Mouse (Mus musculus): ENCODE data around the gene Fank1. TPM values are rescaled to one million over a fixed set of nuclear protein-coding genes. Genes with fewer than 3 reads are reported as not detected.

Fank1 gene
- polyA plus RNA-seq (2016; fragmentation: Nextera tagmentation; extraction: Ambion mirVana) = 1.1 and 1.5 TPM in 2 replicates

- peak within 1 kb of the TSS; percentile 81 for H3K4me3 ChIP-seq
- H3K27ac ChIP-seq = no peak within 1 kb of the TSS
- H3K4me1 ChIP-seq = peaks cover 7% of the 10 kb centered on the region
- peak; percentile 88 for ATAC-seq (ENCODE audit: low FRiP score, low read depth)
- H3K9ac ChIP-seq = peak within 1 kb of the TSS; percentile 75
- no peaks in the 10 kb centered on the region for H3K36me3 ChIP-seq
- peak within 1 kb of the TSS; percentile 84 for H3K4me2 ChIP-seq (replicated peaks)
- H3K27me3 ChIP-seq (replicated peaks) = no peaks in the 10 kb centered on the region
- under 1% methylated on average over 45 of the region's 45 CpGs for whole genome bisulfite sequencing
- H3K9me3 ChIP-seq = no peaks in the 10 kb centered on the region
Observed at GRCm38 (mm10) chr7:133776626-133776996, at the start of gene Fank1. Fank1 (plus strand) TSS chr7:133776861.

GRCm38 (mm10) chr7:133727027-133727426 is 49.6 kb upstream of the Fank1 start:
- H3K9me3 ChIP-seq = no peaks in the 10 kb centered on the region
- no peak for ATAC-seq (ENCODE audit: low FRiP score, low read depth)
- 85% methylated on average over 6 of the region's 6 CpGs for WGBS
- no peak overlapping the region for H3K4me2 ChIP-seq (replicated peaks)
- no peak overlapping the region for H3K9ac ChIP-seq
- H3K36me3 ChIP-seq = peaks cover 42% of the 10 kb centered on the region
- no peaks in the 10 kb centered on the region for H3K27me3 ChIP-seq (replicated peaks)
- H3K4me3 ChIP-seq = no peak overlapping the region
- H3K4me1 ChIP-seq = no peaks in the 10 kb centered on the region
- no peak overlapping the region for H3K27ac ChIP-seq

GRCm38 (mm10) chr7:133729351-133729750 is 47.3 kb upstream of the Fank1 start:
- no peak overlapping the region for H3K4me2 ChIP-seq (replicated peaks)
- no peak overlapping the region for H3K4me3 ChIP-seq
- no peaks in the 10 kb centered on the region for H3K9me3 ChIP-seq
- H3K27ac ChIP-seq = no peak overlapping the region
- 79% methylated on average over 5 of the region's 5 CpGs for WGBS
- H3K4me1 ChIP-seq = no peaks in the 10 kb centered on the region
- ATAC-seq (ENCODE audit: low FRiP score, low read depth) = no peak
- peaks cover 40% of the 10 kb centered on the region; the same call in 1 of the 2 replicates for H3K36me3 ChIP-seq
- H3K9ac ChIP-seq = no peak overlapping the region
- no peaks in the 10 kb centered on the region for H3K27me3 ChIP-seq (replicated peaks)

GRCm38 (mm10) chr7:133730324-133731191 is 46.1 kb upstream of the Fank1 start:
- no peak overlapping the region for H3K4me3 ChIP-seq
- no peaks in the 10 kb centered on the region for H3K27me3 ChIP-seq (replicated peaks)
- H3K27ac ChIP-seq = no peak overlapping the region
- no peaks in the 10 kb centered on the region for H3K9me3 ChIP-seq
- no peaks in the 10 kb centered on the region for H3K4me1 ChIP-seq
- no peak for ATAC-seq (ENCODE audit: low FRiP score, low read depth)
- H3K36me3 ChIP-seq = peaks cover 34% of the 10 kb centered on the region; the same call in 1 of the 2 replicates
- H3K4me2 ChIP-seq (replicated peaks) = no peak overlapping the region
- H3K9ac ChIP-seq = no peak overlapping the region
- 88% methylated on average over 11 of the region's 11 CpGs for WGBS

GRCm38 (mm10) chr7:133731971-133732645 is 44.6 kb upstream of the Fank1 start:
- Histone ChIP-seq H3K27ac (no peak overlapping the region), H3K27me3 (replicated peaks) (no peaks in the 10 kb centered on the region), H3K4me3 (no peak overlapping the region), H3K9ac (no peak overlapping the region), H3K36me3 (peaks cover 30% of the 10 kb centered on the region; the same call in 1 of the 2 replicates), H3K4me1 (no peaks in the 10 kb centered on the region), H3K9me3 (no peaks in the 10 kb centered on the region), H3K4me2 (replicated peaks) (no peak overlapping the region)
- no peak for ATAC-seq (ENCODE audit: low FRiP score, low read depth)
- WGBS = 80% methylated on average over 4 of the region's 4 CpGs

- Histone ChIP-seq H3K9ac (no peak overlapping the region), H3K27me3 (replicated peaks) (no peaks in the 10 kb centered on the region), H3K27ac (no peak overlapping the region), H3K4me1 (no peaks in the 10 kb centered on the region), H3K36me3 (peaks cover 18% of the 10 kb centered on the region), H3K4me2 (replicated peaks) (no peak overlapping the region), H3K4me3 (no peak overlapping the region), H3K9me3 (no peaks in the 10 kb centered on the region)
- no peak for ATAC-seq (ENCODE audit: low FRiP score, low read depth)
- WGBS = 94% methylated on average over 7 of the region's 7 CpGs
Observed at GRCm38 (mm10) chr7:133740558-133740957, 36.1 kb upstream of the Fank1 start.

- H3K36me3 ChIP-seq = peaks cover 26% of the 10 kb centered on the region
- no peaks in the 10 kb centered on the region for H3K9me3 ChIP-seq
- no peaks in the 10 kb centered on the region for H3K27me3 ChIP-seq (replicated peaks)
- H3K27ac ChIP-seq = no peak overlapping the region
- no peak overlapping the region for H3K4me2 ChIP-seq (replicated peaks)
- ATAC-seq (ENCODE audit: low FRiP score, low read depth) = no peak
- no peak overlapping the region for H3K4me3 ChIP-seq
- H3K4me1 ChIP-seq = no peaks in the 10 kb centered on the region
- 95% methylated on average over 12 of the region's 12 CpGs for WGBS
- no peak overlapping the region for H3K9ac ChIP-seq
Observed at GRCm38 (mm10) chr7:133742530-133743325, 33.9 kb upstream of the Fank1 start.

- Histone ChIP-seq H3K4me1 (no peaks in the 10 kb centered on the region), H3K9ac (no peak overlapping the region), H3K36me3 (peaks cover 35% of the 10 kb centered on the region), H3K9me3 (no peaks in the 10 kb centered on the region), H3K4me3 (no peak overlapping the region), H3K27ac (no peak overlapping the region), H3K27me3 (replicated peaks) (no peaks in the 10 kb centered on the region), H3K4me2 (replicated peaks) (no peak overlapping the region)
- WGBS = 81% methylated on average over 4 of the region's 4 CpGs
- ATAC-seq (ENCODE audit: low FRiP score, low read depth) = no peak
Observed at GRCm38 (mm10) chr7:133743611-133744010, 33.0 kb upstream of the Fank1 start.

GRCm38 (mm10) chr7:133744209-133744608 is 32.5 kb upstream of the Fank1 start:
- Histone ChIP-seq H3K4me3 (no peak overlapping the region), H3K27me3 (replicated peaks) (no peaks in the 10 kb centered on the region), H3K9ac (no peak overlapping the region), H3K27ac (no peak overlapping the region), H3K4me1 (no peaks in the 10 kb centered on the region), H3K9me3 (no peaks in the 10 kb centered on the region), H3K36me3 (peaks cover 38% of the 10 kb centered on the region), H3K4me2 (replicated peaks) (no peak overlapping the region)
- ATAC-seq (ENCODE audit: low FRiP score, low read depth) = no peak
- 92% methylated on average over 1 of the region's 1 CpGs for WGBS

- Histone ChIP-seq H3K27me3 (replicated peaks) (no peaks in the 10 kb centered on the region), H3K4me1 (no peaks in the 10 kb centered on the region), H3K9ac (no peak overlapping the region), H3K4me3 (no peak overlapping the region), H3K4me2 (replicated peaks) (no peak overlapping the region), H3K36me3 (peaks cover 38% of the 10 kb centered on the region), H3K9me3 (no peaks in the 10 kb centered on the region), H3K27ac (no peak overlapping the region)
- 75% methylated on average over 4 of the region's 4 CpGs for WGBS
- ATAC-seq (ENCODE audit: low FRiP score, low read depth) = no peak
Observed at GRCm38 (mm10) chr7:133744701-133745100, 32.0 kb upstream of the Fank1 start.

GRCm38 (mm10) chr7:133747372-133747771 is 29.3 kb upstream of the Fank1 start:
- H3K4me2 ChIP-seq (replicated peaks) = no peak overlapping the region
- H3K27ac ChIP-seq = no peak overlapping the region
- WGBS = 90% methylated on average over 8 of the region's 8 CpGs
- peaks cover 25% of the 10 kb centered on the region; the same call in 1 of the 2 replicates for H3K36me3 ChIP-seq
- H3K27me3 ChIP-seq (replicated peaks) = no peaks in the 10 kb centered on the region
- no peak overlapping the region for H3K9ac ChIP-seq
- no peak for ATAC-seq (ENCODE audit: low FRiP score, low read depth)
- H3K4me1 ChIP-seq = no peaks in the 10 kb centered on the region
- H3K4me3 ChIP-seq = no peak overlapping the region
- H3K9me3 ChIP-seq = no peaks in the 10 kb centered on the region

GRCm38 (mm10) chr7:133748753-133749152 is 27.9 kb upstream of the Fank1 start:
- peaks cover 23% of the 10 kb centered on the region; the same call in 1 of the 2 replicates for H3K36me3 ChIP-seq
- no peak overlapping the region for H3K9ac ChIP-seq
- no peak overlapping the region for H3K4me2 ChIP-seq (replicated peaks)
- H3K27ac ChIP-seq = no peak overlapping the region
- ATAC-seq (ENCODE audit: low FRiP score, low read depth) = no peak
- H3K4me3 ChIP-seq = no peak overlapping the region
- WGBS = 82% methylated on average over 14 of the region's 14 CpGs
- no peaks in the 10 kb centered on the region for H3K9me3 ChIP-seq
- H3K4me1 ChIP-seq = no peaks in the 10 kb centered on the region
- H3K27me3 ChIP-seq (replicated peaks) = no peaks in the 10 kb centered on the region
